Mouse (Mus musculus) kidney, adult 2 months (tissue): ENCODE results near the gene Akap2. TPM values are rescaled to one million over a fixed set of nuclear protein-coding genes. Genes with fewer than 3 reads are reported as not detected.

Experiments used
- DNase-seq: peaks from one replicate; pipeline ENCODE4 v3.0.0; 2021
- H3K27ac ChIP-seq: fragments of 200-500 bp; 2 replicates; pipeline ENCODE4 v1.5.1; 2012; ENCODE audit warnings: low read depth, low read length, control low read depth, inconsistent platforms; ENCODE audit not compliant: insufficient read depth
- H3K27me3 ChIP-seq: fragments of 200-500 bp; replicated peaks from 2 replicates; pipeline ENCODE4 v1.6.1; 2012; ENCODE audit warnings: mild to moderate bottlenecking, moderate library complexity, low read length, inconsistent platforms; ENCODE audit not compliant: control insufficient read depth, insufficient read depth
- H3K36me3 ChIP-seq: fragments of 200-500 bp; 2 replicates; pipeline ENCODE4 v1.6.1; 2012; ENCODE audit warnings: mild to moderate bottlenecking, moderate library complexity, low read length, inconsistent platforms; ENCODE audit not compliant: control insufficient read depth, insufficient read depth
- H3K4me1 ChIP-seq: fragments of 200-500 bp; 2 replicates; pipeline ENCODE4 v1.6.1; 2011; ENCODE audit warnings: low read length; ENCODE audit not compliant: control insufficient read depth, insufficient read depth
- H3K4me3 ChIP-seq: fragments of 200-500 bp; 2 replicates; pipeline ENCODE4 v1.5.1; 2011; ENCODE audit warnings: mild to moderate bottlenecking, low read depth, low read length, control low read depth; ENCODE audit not compliant: insufficient read depth
- CTCF ChIP-seq: fragments of 200-500 bp; conservative IDR thresholded peaks from 2 replicates; pipeline ENCODE4 v1.5.1; 2011; ENCODE audit warnings: low read depth, mild to moderate bottlenecking, control low read depth, low read length, moderate library complexity, mixed read lengths; ENCODE audit not compliant: insufficient read depth, insufficient read length
- POLR2A ChIP-seq: fragments of 200-500 bp; IDR thresholded peaks from one replicate; pipeline ENCODE4 v1.6.1; 2011; ENCODE audit warnings: low read depth, low read length, control low read depth
- WGBS: fragments of 180-500 bp; shearing (Covaris S2); methylation state at CpG from one replicate; pipeline ENCODE4 v1.1.7; 2018; 5-methylcytosine and 5-hydroxymethylcytosine counted together
- polyA plus RNA-seq: library from polyadenylated mRNA; depleted of rRNA; stranded (reverse); fragments of >200 nt; gene quantifications from 2 replicates; pipeline ENCODE4 v1.2.3, GENCODE M21; 2012

Akap2 gene
- polyA plus RNA-seq, 1 experiment: 126 TPM

GRCm38 (mm10) chr4:57794547-57794946, 77.1 kb downstream of the Akap2 start:
- no peaks in the 10 kb centered on the region for H3K27me3 ChIP-seq
- H3K27ac ChIP-seq: no peak overlapping the region
- 35% methylated on average over 3 of the region's 3 CpGs for WGBS
- H3K36me3 ChIP-seq: no peaks in the 10 kb centered on the region
- no peak for DNase-seq
- TF ChIP-seq CTCF: no peak
- TF ChIP-seq POLR2A: no peak
- H3K4me1 ChIP-seq: peaks cover 20% of the 10 kb centered on the region
- no peak overlapping the region for H3K4me3 ChIP-seq

- TF ChIP-seq POLR2A: no peak
- no peak for TF ChIP-seq CTCF
- DNase-seq: no peak
- 70% methylated on average over 9 of the region's 9 CpGs for WGBS
- Histone ChIP-seq H3K4me3 (no peak overlapping the region), H3K4me1 (peaks cover 31% of the 10 kb centered on the region), H3K36me3 (no peaks in the 10 kb centered on the region), H3K27me3 (no peaks in the 10 kb centered on the region), H3K27ac (no peak overlapping the region)
These were observed 80.3 kb downstream of the Akap2 start for GRCm38 (mm10) chr4:57797548-57798285.

- Histone ChIP-seq H3K4me1 (peaks cover 31% of the 10 kb centered on the region), H3K36me3 (no peaks in the 10 kb centered on the region), H3K4me3 (no peak overlapping the region), H3K27me3 (no peaks in the 10 kb centered on the region), H3K27ac (no peak overlapping the region)
- peak; percentile 25 for DNase-seq
- TF ChIP-seq POLR2A (no peak), CTCF (no peak)
- WGBS: 34% methylated on average over 10 of the region's 10 CpGs
These were observed 81.0 kb downstream of the Akap2 start for GRCm38 (mm10) chr4:57798286-57799018.

- DNase-seq: no peak
- H3K36me3 ChIP-seq: no peaks in the 10 kb centered on the region
- H3K27ac ChIP-seq: no peak overlapping the region
- WGBS: 82% methylated on average over 1 of the region's 1 CpGs
- peaks cover 24% of the 10 kb centered on the region for H3K4me1 ChIP-seq
- H3K27me3 ChIP-seq: no peaks in the 10 kb centered on the region
- TF ChIP-seq CTCF (no peak), POLR2A (no peak)
- no peak overlapping the region for H3K4me3 ChIP-seq
These were observed 81.8 kb downstream of the Akap2 start for GRCm38 (mm10) chr4:57799297-57799696.

- H3K36me3 ChIP-seq: no peaks in the 10 kb centered on the region
- H3K27me3 ChIP-seq: no peaks in the 10 kb centered on the region
- H3K4me3 ChIP-seq: no peak overlapping the region
- peaks cover 26% of the 10 kb centered on the region for H3K4me1 ChIP-seq
- peak; percentile 37 for DNase-seq
- no peak for TF ChIP-seq POLR2A
- no peak for TF ChIP-seq CTCF
- no peak overlapping the region for H3K27ac ChIP-seq
- WGBS: 56% methylated on average over 7 of the region's 7 CpGs
These were observed 83.8 kb downstream of the Akap2 start for GRCm38 (mm10) chr4:57801239-57801638.

GRCm38 (mm10) chr4:57801986-57802385, 84.5 kb downstream of the Akap2 start:
- Histone ChIP-seq H3K4me3 (no peak overlapping the region), H3K4me1 (peaks cover 26% of the 10 kb centered on the region), H3K36me3 (no peaks in the 10 kb centered on the region), H3K27me3 (no peaks in the 10 kb centered on the region), H3K27ac (no peak overlapping the region)
- WGBS: 79% methylated on average over 5 of the region's 5 CpGs
- DNase-seq: no peak
- TF ChIP-seq CTCF (no peak), POLR2A (no peak)

GRCm38 (mm10) chr4:57802411-57802810, 85.0 kb downstream of the Akap2 start:
- H3K36me3 ChIP-seq: no peaks in the 10 kb centered on the region
- H3K4me3 ChIP-seq: no peak overlapping the region
- 81% methylated on average over 3 of the region's 3 CpGs for WGBS
- TF ChIP-seq CTCF (no peak), POLR2A (no peak)
- no peak for DNase-seq
- peaks cover 24% of the 10 kb centered on the region for H3K4me1 ChIP-seq
- no peaks in the 10 kb centered on the region for H3K27me3 ChIP-seq
- H3K27ac ChIP-seq: no peak overlapping the region
